Mouse (Mus musculus) kidney, embryonic 15.5 days (tissue): ENCODE results near the gene Malrd1. TPM values are rescaled to one million over a fixed set of nuclear protein-coding genes. Genes with fewer than 3 reads are reported as not detected.
A peak's percentile ranks its signal among the peaks of the same experiment; 100 is the strongest.

Source experiments
- ATAC-seq: fragments of 200-750 bp; cut with Nextera tagmentation; replicated peaks from 2 replicates; pipeline ENCODE4 v1.8.0; 2017; ENCODE audit warnings: moderate TSS enrichment; ENCODE audit not compliant: low FRiP score
- H3K27ac ChIP-seq: fragments of 300-500 bp; sonication (generic); 2 replicates; pipeline ENCODE4 v1.5.1; 2015; ENCODE audit warnings: mild to moderate bottlenecking, inconsistent platforms
- H3K27me3 ChIP-seq: fragments of 300-500 bp; sonication (generic); 2 replicates; pipeline ENCODE4 v1.6.1; 2015; ENCODE audit warnings: inconsistent platforms
- H3K36me3 ChIP-seq: fragments of 300-500 bp; sonication (generic); 2 replicates; pipeline ENCODE4 v1.6.1; 2015; ENCODE audit warnings: inconsistent platforms
- H3K4me1 ChIP-seq: fragments of 300-500 bp; sonication (generic); 2 replicates; pipeline ENCODE4 v1.6.1; 2015; ENCODE audit warnings: inconsistent platforms
- H3K4me2 ChIP-seq: fragments of 300-500 bp; sonication (generic); 2 replicates; pipeline ENCODE4 v1.6.1; 2015; ENCODE audit warnings: moderate library complexity, mild to moderate bottlenecking, inconsistent platforms
- H3K4me3 ChIP-seq: fragments of 300-500 bp; sonication (generic); replicated peaks from 2 replicates; pipeline ENCODE4 v1.5.1; 2015; ENCODE audit warnings: mild to moderate bottlenecking, inconsistent platforms
- H3K9ac ChIP-seq: fragments of 300-500 bp; sonication (generic); 2 replicates; pipeline ENCODE4 v1.6.1; 2015; ENCODE audit warnings: mild to moderate bottlenecking, inconsistent platforms
- H3K9me3 ChIP-seq: fragments of 300-500 bp; sonication (generic); replicated peaks from 2 replicates; pipeline ENCODE4 v1.6.1; 2016; ENCODE audit warnings: inconsistent platforms
- WGBS: fragments of 180-500 bp; shearing (Covaris S2); methylation state at CpG from one replicate; pipeline ENCODE4 v1.1.7; 2015; ENCODE audit warnings: mixed read lengths; 5-methylcytosine and 5-hydroxymethylcytosine counted together
- polyA plus RNA-seq: library from polyadenylated mRNA; unstranded; fragments of >200 nt; fragmentation: Nextera tagmentation; extraction: Ambion mirVana; gene quantifications from 2 replicates; pipeline ENCODE4 v1.2.1, GENCODE M21; 2015

The Malrd1 gene
- 0.22 and 0.29 TPM in 2 replicates for polyA plus RNA-seq

GRCm38 (mm10) chr2:15526241-15526924 lies at the start of gene Malrd1:
TSS of gene Malrd1 (plus strand) at chr2:15526479.
- H3K9me3 ChIP-seq: peaks cover 6% of the 10 kb centered on the region; the same call in 1 of the 2 replicates
- no peaks in the 10 kb centered on the region for H3K36me3 ChIP-seq
- no peak within 1 kb of the TSS for H3K4me2 ChIP-seq
- H3K4me1 ChIP-seq: no peaks in the 10 kb centered on the region
- no peak within 1 kb of the TSS for H3K27ac ChIP-seq
- ATAC-seq: no peak
- 62% methylated on average over 2 of the region's 2 CpGs for WGBS
- H3K4me3 ChIP-seq: no peak within 1 kb of the TSS
- no peak within 1 kb of the TSS for H3K9ac ChIP-seq
- no peaks in the 10 kb centered on the region for H3K27me3 ChIP-seq

- Histone ChIP-seq H3K27ac (no peak overlapping the region), H3K9ac (no peak overlapping the region), H3K9me3 (no peaks in the 10 kb centered on the region), H3K36me3 (no peaks in the 10 kb centered on the region), H3K27me3 (no peaks in the 10 kb centered on the region), H3K4me1 (no peaks in the 10 kb centered on the region), H3K4me3 (no peak overlapping the region), H3K4me2 (no peak overlapping the region)
- 71% methylated on average over 1 of the region's 1 CpGs for WGBS
- ATAC-seq: peak; percentile 54; the same call in 1 of the 2 replicates
Measured at GRCm38 (mm10) chr2:15538643-15539042, 12.4 kb downstream of the Malrd1 start.

- ATAC-seq: 0 out of 2 replicates have a peak, but pooled peaks have one; percentile 54
- H3K9me3 ChIP-seq: no peaks in the 10 kb centered on the region
- H3K27me3 ChIP-seq: no peaks in the 10 kb centered on the region
- WGBS: 66% methylated on average over 4 of the region's 4 CpGs
- no peak overlapping the region for H3K4me2 ChIP-seq
- H3K9ac ChIP-seq: no peak overlapping the region
- no peak overlapping the region for H3K4me3 ChIP-seq
- H3K4me1 ChIP-seq: no peaks in the 10 kb centered on the region
- no peak overlapping the region for H3K27ac ChIP-seq
- H3K36me3 ChIP-seq: no peaks in the 10 kb centered on the region
Measured at GRCm38 (mm10) chr2:15613327-15613948, 87.2 kb downstream of the Malrd1 start.

- ATAC-seq: no peak
- H3K9ac ChIP-seq: no peak overlapping the region
- no peak overlapping the region for H3K4me3 ChIP-seq
- H3K4me1 ChIP-seq: no peaks in the 10 kb centered on the region
- H3K27me3 ChIP-seq: no peaks in the 10 kb centered on the region
- H3K36me3 ChIP-seq: no peaks in the 10 kb centered on the region
- no peak overlapping the region for H3K4me2 ChIP-seq
- 79% methylated on average over 5 of the region's 5 CpGs for WGBS
- H3K27ac ChIP-seq: no peak overlapping the region
- no peaks in the 10 kb centered on the region for H3K9me3 ChIP-seq
Measured at GRCm38 (mm10) chr2:15614026-15614425, 87.7 kb downstream of the Malrd1 start.

- H3K9ac ChIP-seq: no peak overlapping the region
- H3K36me3 ChIP-seq: no peaks in the 10 kb centered on the region
- no peak overlapping the region for H3K4me3 ChIP-seq
- no peaks in the 10 kb centered on the region for H3K4me1 ChIP-seq
- no peaks in the 10 kb centered on the region for H3K9me3 ChIP-seq
- no peaks in the 10 kb centered on the region for H3K27me3 ChIP-seq
- no peak for ATAC-seq
- H3K4me2 ChIP-seq: no peak overlapping the region
- 82% methylated on average over 1 of the region's 1 CpGs for WGBS
- no peak overlapping the region for H3K27ac ChIP-seq
Measured at GRCm38 (mm10) chr2:15635761-15636160, 109.5 kb downstream of the Malrd1 start.

- Histone ChIP-seq H3K9me3 (no peaks in the 10 kb centered on the region), H3K27ac (no peak overlapping the region), H3K4me3 (no peak overlapping the region), H3K9ac (no peak overlapping the region), H3K4me2 (no peak overlapping the region), H3K27me3 (no peaks in the 10 kb centered on the region), H3K36me3 (no peaks in the 10 kb centered on the region), H3K4me1 (no peaks in the 10 kb centered on the region)
- 69% methylated on average over 1 of the region's 1 CpGs for WGBS
- no peak for ATAC-seq
Measured at GRCm38 (mm10) chr2:15643864-15644263, 117.6 kb downstream of the Malrd1 start.

GRCm38 (mm10) chr2:15656388-15656787 lies 130.1 kb downstream of the Malrd1 start:
- no peaks in the 10 kb centered on the region for H3K36me3 ChIP-seq
- H3K9ac ChIP-seq: no peak overlapping the region
- no peaks in the 10 kb centered on the region for H3K4me1 ChIP-seq
- 78% methylated on average over 1 of the region's 1 CpGs for WGBS
- no peak overlapping the region for H3K4me3 ChIP-seq
- H3K27me3 ChIP-seq: no peaks in the 10 kb centered on the region
- H3K27ac ChIP-seq: no peak overlapping the region
- no peak for ATAC-seq
- H3K9me3 ChIP-seq: no peaks in the 10 kb centered on the region
- no peak overlapping the region for H3K4me2 ChIP-seq

GRCm38 (mm10) chr2:15702977-15703376 lies 176.7 kb downstream of the Malrd1 start:
- Histone ChIP-seq H3K27me3 (no peaks in the 10 kb centered on the region), H3K27ac (no peak overlapping the region), H3K9me3 (no peaks in the 10 kb centered on the region), H3K9ac (no peak overlapping the region), H3K36me3 (no peaks in the 10 kb centered on the region), H3K4me2 (no peak overlapping the region), H3K4me1 (no peaks in the 10 kb centered on the region), H3K4me3 (no peak overlapping the region)
- WGBS: 89% methylated on average over 3 of the region's 3 CpGs
- ATAC-seq: no peak

GRCm38 (mm10) chr2:15740945-15741344 lies 214.7 kb downstream of the Malrd1 start:
- ATAC-seq: no peak
- Histone ChIP-seq H3K27ac (no peak overlapping the region), H3K27me3 (no peaks in the 10 kb centered on the region), H3K9me3 (no peaks in the 10 kb centered on the region), H3K4me3 (no peak overlapping the region), H3K4me1 (no peaks in the 10 kb centered on the region), H3K36me3 (no peaks in the 10 kb centered on the region), H3K9ac (no peak overlapping the region), H3K4me2 (no peak overlapping the region)
- WGBS: 97% methylated on average over 1 of the region's 1 CpGs

- Histone ChIP-seq H3K9me3 (no peaks in the 10 kb centered on the region), H3K4me1 (no peaks in the 10 kb centered on the region), H3K4me3 (no peak overlapping the region), H3K9ac (no peak overlapping the region), H3K27ac (no peak overlapping the region), H3K36me3 (no peaks in the 10 kb centered on the region), H3K27me3 (no peaks in the 10 kb centered on the region), H3K4me2 (no peak overlapping the region)
- ATAC-seq: no peak
- 80% methylated on average over 4 of the region's 4 CpGs for WGBS
Measured at GRCm38 (mm10) chr2:15744979-15745688, 218.9 kb downstream of the Malrd1 start.

- Histone ChIP-seq H3K9ac (no peak overlapping the region), H3K27me3 (no peaks in the 10 kb centered on the region), H3K4me2 (no peak overlapping the region), H3K4me3 (no peak overlapping the region), H3K9me3 (no peaks in the 10 kb centered on the region), H3K4me1 (no peaks in the 10 kb centered on the region), H3K27ac (no peak overlapping the region), H3K36me3 (no peaks in the 10 kb centered on the region)
- no peak for ATAC-seq
- 79% methylated on average over 2 of the region's 2 CpGs for WGBS
Measured at GRCm38 (mm10) chr2:15784818-15785217, 258.5 kb downstream of the Malrd1 start.

GRCm38 (mm10) chr2:15815724-15816123 lies 289.4 kb downstream of the Malrd1 start:
- H3K4me1 ChIP-seq: no peaks in the 10 kb centered on the region
- WGBS: 71% methylated on average over 1 of the region's 1 CpGs
- no peaks in the 10 kb centered on the region for H3K36me3 ChIP-seq
- H3K9ac ChIP-seq: no peak overlapping the region
- no peak overlapping the region for H3K27ac ChIP-seq
- no peak overlapping the region for H3K4me2 ChIP-seq
- no peaks in the 10 kb centered on the region for H3K9me3 ChIP-seq
- no peak overlapping the region for H3K4me3 ChIP-seq
- ATAC-seq: no peak
- H3K27me3 ChIP-seq: no peaks in the 10 kb centered on the region
